Mouse (Mus musculus) limb, embryonic 11.5 days (tissue): Measurements from ENCODE around the gene Rchy1. TPM values are rescaled to one million over a fixed set of nuclear protein-coding genes. Genes with fewer than 3 reads are reported as not detected.

ENCODE experiments used
- ATAC-seq: fragments of 200-750 bp; cut with Nextera tagmentation; 2 replicates; pipeline ENCODE4 v1.8.0; 2017; ENCODE audit warnings: low read depth; ENCODE audit not compliant: insufficient number of reproducible peaks, low FRiP score, low TSS enrichment
- DNase-seq: peaks from one replicate; pipeline ENCODE4 v3.0.0-alpha.2; 2015; ENCODE audit warnings: low spot score
- H3K27ac ChIP-seq: fragments of 300-500 bp; sonication (generic); replicated peaks from 2 replicates; pipeline ENCODE4 v1.5.1; 2014; ENCODE audit warnings: low read depth, mild to moderate bottlenecking, low read length
- H3K27me3 ChIP-seq: fragments of 300-500 bp; sonication (generic); 2 replicates; pipeline ENCODE4 v1.6.1; 2014; ENCODE audit warnings: mild to moderate bottlenecking, low read length, mixed read lengths; ENCODE audit not compliant: control insufficient read depth, insufficient read depth
- H3K36me3 ChIP-seq: fragments of 300-500 bp; sonication (generic); 2 replicates; pipeline ENCODE4 v1.6.1; 2014; ENCODE audit warnings: mild to moderate bottlenecking, low read length, moderate library complexity, mixed read lengths; ENCODE audit not compliant: control insufficient read depth, insufficient read depth
- H3K4me1 ChIP-seq: fragments of 300-500 bp; sonication (generic); 2 replicates; pipeline ENCODE4 v1.6.1; 2014; ENCODE audit warnings: low read length, mixed read lengths; ENCODE audit not compliant: control insufficient read depth, insufficient read depth
- H3K4me2 ChIP-seq: fragments of 300-500 bp; sonication (generic); 2 replicates; pipeline ENCODE4 v1.6.1; 2014; ENCODE audit warnings: low read depth, mild to moderate bottlenecking, moderate library complexity; ENCODE audit not compliant: severe bottlenecking
- H3K4me3 ChIP-seq: fragments of 300-500 bp; sonication (generic); 2 replicates; pipeline ENCODE4 v1.5.1; 2014; ENCODE audit warnings: low read depth, low read length
- H3K9ac ChIP-seq: fragments of 300-500 bp; sonication (generic); 2 replicates; pipeline ENCODE4 v1.6.1; 2014; ENCODE audit warnings: mild to moderate bottlenecking, low read length
- H3K9me3 ChIP-seq: fragments of 300-500 bp; sonication (generic); 2 replicates; pipeline ENCODE4 v1.6.1; 2016; ENCODE audit warnings: low read length; ENCODE audit not compliant: control insufficient read depth
- WGBS: fragments of 180-500 bp; shearing (Covaris S2); extraction: QIAGEN DNeasy Blood & Tissue Kit; methylation state at CpG from one replicate; pipeline ENCODE4 v1.1.7; 2014; 5-methylcytosine and 5-hydroxymethylcytosine counted together
- polyA plus RNA-seq: library from polyadenylated mRNA; unstranded; fragments of >200 nt; fragmentation: Nextera tagmentation; extraction: Ambion mirVana; gene quantifications from 2 replicates; pipeline ENCODE4 v1.2.1, GENCODE M21; 2014

Gene Rchy1
- polyA plus RNA-seq = 47.7 and 47.8 TPM in 2 replicates

DNA sequence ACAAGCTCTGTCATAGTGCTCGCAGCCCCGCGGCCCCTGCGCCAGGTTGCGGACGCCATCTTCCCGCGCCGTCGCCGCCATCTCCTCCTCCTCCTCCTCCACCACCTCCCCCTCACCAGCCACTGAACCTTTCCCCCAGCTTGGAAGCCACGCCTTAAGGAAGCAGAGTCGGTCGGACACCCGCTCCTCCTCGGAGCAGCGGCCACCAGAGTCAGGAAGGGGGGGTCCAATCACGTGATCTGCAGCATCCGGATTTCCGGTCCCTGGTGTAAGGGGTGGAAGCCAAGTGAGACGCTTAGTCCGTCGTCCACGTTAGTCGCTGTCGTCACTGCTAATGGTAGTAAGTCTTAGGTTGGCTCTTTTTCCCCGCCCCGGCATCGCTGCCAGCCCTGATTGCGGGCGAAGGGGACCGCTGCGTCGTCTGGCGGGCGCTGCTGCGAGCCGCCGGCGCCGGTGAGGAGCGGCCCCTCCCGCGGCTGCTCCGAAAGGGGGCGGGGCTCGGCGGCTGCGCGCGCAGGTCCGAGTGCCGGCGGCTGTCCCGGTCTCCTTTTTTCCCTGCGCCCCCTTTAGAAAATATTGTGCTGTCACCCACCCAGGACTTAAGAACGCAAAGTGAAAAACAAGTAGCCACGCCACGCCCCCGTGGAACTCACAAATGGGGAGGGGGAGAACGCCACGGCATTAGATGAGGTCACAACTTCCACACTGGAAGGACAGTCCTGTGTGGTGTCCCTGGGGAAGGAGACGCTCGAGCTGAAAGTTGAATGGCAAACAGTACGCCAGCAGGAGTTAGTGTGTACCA, at the start of gene Rchy1:
Rchy1 (minus strand) TSS at position 430 of the 802 bp plus-strand sequence.
- Histone ChIP-seq H3K9me3 (no peaks in the 10 kb centered on the region), H3K4me3 (peak within 1 kb of the TSS; percentile 55), H3K27me3 (no peaks in the 10 kb centered on the region), H3K36me3 (no peaks in the 10 kb centered on the region), H3K4me2 (peak within 1 kb of the TSS; percentile 53), H3K4me1 (no peaks in the 10 kb centered on the region), H3K9ac (peak within 1 kb of the TSS; percentile 73), H3K27ac (peak within 1 kb of the TSS; percentile 88)
- WGBS = under 1% methylated on average over 63 of the region's 65 CpGs
- DNase-seq (peak; percentile 92), ATAC-seq (peak; percentile 98)

GRCm38 (mm10) chr5:92011756-92012155, 48.9 kb upstream of the Rchy1 start:
- Histone ChIP-seq H3K36me3 (no peaks in the 10 kb centered on the region), H3K27me3 (no peaks in the 10 kb centered on the region), H3K4me3 (no peak overlapping the region), H3K4me2 (no peak overlapping the region), H3K4me1 (no peaks in the 10 kb centered on the region), H3K9ac (no peak overlapping the region), H3K9me3 (no peaks in the 10 kb centered on the region), H3K27ac (no peak overlapping the region)
- ATAC-seq = no peak
- 76% methylated on average over 7 of the region's 7 CpGs for WGBS
- no peak for DNase-seq

DNA sequence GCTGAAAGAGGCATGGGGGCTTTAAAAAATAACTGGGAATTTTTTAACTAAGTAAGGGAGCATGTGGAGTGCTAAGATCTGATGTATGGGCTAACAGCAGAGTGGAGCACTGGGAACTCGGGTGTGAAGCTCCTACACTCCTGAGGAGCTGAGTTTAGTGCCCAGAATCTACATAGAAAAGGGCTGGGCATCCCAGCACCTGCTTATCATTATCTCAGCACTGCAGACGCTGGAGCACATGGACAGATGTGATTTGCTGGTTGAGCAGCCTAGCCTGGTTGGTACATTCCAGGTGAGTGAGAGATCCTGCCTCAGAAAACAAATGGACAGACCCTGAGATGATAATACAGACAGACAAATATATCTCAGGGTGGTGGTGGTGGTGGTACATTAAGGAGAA, 47.0 kb upstream of the Rchy1 start:
- DNase-seq = no peak
- Histone ChIP-seq H3K4me1 (no peaks in the 10 kb centered on the region), H3K9me3 (no peaks in the 10 kb centered on the region), H3K36me3 (no peaks in the 10 kb centered on the region), H3K27me3 (no peaks in the 10 kb centered on the region), H3K9ac (no peak overlapping the region), H3K4me2 (no peak overlapping the region), H3K4me3 (no peak overlapping the region), H3K27ac (no peak overlapping the region)
- ATAC-seq = no peak
- 26% methylated on average over 2 of the region's 2 CpGs for WGBS

DNA sequence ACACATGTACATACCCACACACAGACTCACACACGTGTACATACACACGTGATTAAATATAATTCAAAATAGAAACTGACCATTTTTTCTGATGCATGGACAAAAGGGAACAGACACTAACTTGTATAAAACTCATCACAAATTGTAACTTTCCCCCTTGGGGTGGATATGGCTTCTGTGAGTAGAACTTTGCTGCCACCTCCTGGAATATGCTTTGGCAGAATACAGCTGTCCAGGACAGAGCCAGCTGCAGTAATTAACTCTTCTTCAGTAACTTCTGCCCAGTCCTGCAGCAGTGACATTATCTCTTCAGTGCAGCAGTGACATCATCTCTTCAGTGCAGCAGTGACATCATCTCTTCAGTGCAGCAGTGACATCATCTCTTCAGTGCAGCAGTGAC, 40.1 kb upstream of the Rchy1 start:
- H3K9me3 ChIP-seq = no peaks in the 10 kb centered on the region
- H3K4me2 ChIP-seq = no peak overlapping the region
- WGBS = 79% methylated on average over 2 of the region's 2 CpGs
- H3K4me1 ChIP-seq = no peaks in the 10 kb centered on the region
- H3K27ac ChIP-seq = no peak overlapping the region
- peak; percentile 36 for DNase-seq
- no peaks in the 10 kb centered on the region for H3K27me3 ChIP-seq
- H3K9ac ChIP-seq = no peak overlapping the region
- ATAC-seq = no peak
- no peak overlapping the region for H3K4me3 ChIP-seq
- H3K36me3 ChIP-seq = no peaks in the 10 kb centered on the region

DNA sequence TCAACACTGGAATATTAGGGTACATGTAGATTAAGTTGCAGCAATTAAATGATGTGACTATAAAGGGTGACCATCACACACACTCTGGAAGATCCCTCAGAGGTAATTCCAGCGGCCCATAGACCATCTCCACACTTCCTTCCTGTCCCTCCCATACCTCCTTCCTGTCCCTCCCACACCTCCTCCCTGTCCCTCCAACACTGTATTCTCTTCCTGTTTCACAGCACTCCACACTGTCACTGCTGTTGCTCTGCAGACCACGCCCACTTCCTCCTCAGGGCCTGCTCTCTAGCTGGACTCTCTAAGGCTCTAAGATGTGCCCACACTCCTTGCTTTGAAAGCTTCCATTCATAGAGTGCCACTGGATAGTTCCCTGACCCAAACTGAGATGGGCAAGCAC, 37.9 kb upstream of the Rchy1 start:
- no peak overlapping the region for H3K27ac ChIP-seq
- no peaks in the 10 kb centered on the region for H3K9me3 ChIP-seq
- ATAC-seq (no peak), DNase-seq (no peak)
- 60% methylated on average over 2 of the region's 2 CpGs for WGBS
- H3K36me3 ChIP-seq = no peaks in the 10 kb centered on the region
- H3K27me3 ChIP-seq = no peaks in the 10 kb centered on the region
- H3K9ac ChIP-seq = no peak overlapping the region
- no peak overlapping the region for H3K4me3 ChIP-seq
- H3K4me2 ChIP-seq = no peak overlapping the region
- no peaks in the 10 kb centered on the region for H3K4me1 ChIP-seq

GRCm38 (mm10) chr5:91994546-91994945, 31.7 kb upstream of the Rchy1 start:
- Histone ChIP-seq H3K4me2 (no peak overlapping the region), H3K27me3 (no peaks in the 10 kb centered on the region), H3K36me3 (no peaks in the 10 kb centered on the region), H3K4me1 (no peaks in the 10 kb centered on the region), H3K4me3 (no peak overlapping the region), H3K9me3 (no peaks in the 10 kb centered on the region), H3K9ac (no peak overlapping the region), H3K27ac (no peak overlapping the region)
- DNase-seq (no peak), ATAC-seq (no peak)
- WGBS = 68% methylated on average over 13 of the region's 13 CpGs

DNA sequence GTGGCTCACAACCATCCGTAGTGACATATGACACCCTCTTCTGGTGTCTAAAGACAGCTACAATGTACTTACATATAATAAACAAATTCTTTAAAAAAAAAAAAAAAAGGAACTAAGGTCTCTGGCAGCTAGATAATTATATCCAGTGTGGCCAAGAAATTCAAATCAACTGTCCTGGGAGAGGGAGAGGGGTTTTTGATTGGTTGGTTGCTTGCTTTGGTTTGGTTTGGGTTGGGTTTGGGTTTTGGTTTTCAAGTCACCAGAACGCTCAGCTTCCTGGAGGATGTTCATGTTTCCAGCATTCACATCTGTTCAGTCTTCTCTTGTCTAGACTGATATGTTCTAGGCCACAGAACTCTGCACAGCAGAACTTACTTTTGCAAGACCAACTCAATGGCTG, 30.2 kb upstream of the Rchy1 start:
- 99% methylated on average over 2 of the region's 2 CpGs for WGBS
- ATAC-seq = no peak
- H3K4me2 ChIP-seq = no peak overlapping the region

GRCm38 (mm10) chr5:91991191-91991937, 28.5 kb upstream of the Rchy1 start:
- Histone ChIP-seq H3K27me3 (no peaks in the 10 kb centered on the region), H3K9ac (no peak overlapping the region), H3K9me3 (no peaks in the 10 kb centered on the region), H3K36me3 (no peaks in the 10 kb centered on the region), H3K4me3 (no peak overlapping the region), H3K4me2 (no peak overlapping the region), H3K27ac (no peak overlapping the region), H3K4me1 (no peaks in the 10 kb centered on the region)
- WGBS = 82% methylated on average over 6 of the region's 6 CpGs
- DNase-seq (no peak), ATAC-seq (no peak)

More for the DNA sequence above, 30.2 kb upstream of the Rchy1 start:
- no peaks in the 10 kb centered on the region for H3K9me3 ChIP-seq
- H3K27me3 ChIP-seq = no peaks in the 10 kb centered on the region
- no peak overlapping the region for H3K27ac ChIP-seq
- no peak for DNase-seq
- H3K36me3 ChIP-seq = no peaks in the 10 kb centered on the region
- no peaks in the 10 kb centered on the region for H3K4me1 ChIP-seq
- H3K9ac ChIP-seq = no peak overlapping the region
- no peak overlapping the region for H3K4me3 ChIP-seq
